Mouse (Mus musculus): ENCODE measurements around the gene Fam20c. TPM values are rescaled to one million over a fixed set of nuclear protein-coding genes. Genes with fewer than 3 reads are reported as not detected.

Fam20c gene
- polyA plus RNA-seq, 1 experiment = 11.0 TPM

GRCm38 (mm10) chr5:138834910-138835309 is 80.6 kb downstream of the Fam20c start:
- no peaks in the 10 kb centered on the region for H3K4me1 ChIP-seq (ENCODE audit: control insufficient read depth, insufficient read depth, low read length)

GRCm38 (mm10) chr5:138840981-138841380 is 86.7 kb downstream of the Fam20c start:
- H3K4me3 ChIP-seq (replicated peaks; ENCODE audit: extremely low read depth, low read depth, low read length) = no peak overlapping the region
- TF ChIP-seq CTCF (IDR thresholded peaks at IDR 0.05; ENCODE audit: insufficient read depth, low read length) (no peak), POLR2A (IDR thresholded peaks at IDR 0.05; ENCODE audit: borderline replicate concordance, extremely low read depth, low read depth, low read length) (no peak)
- DNase-seq = no peak
- no peaks in the 10 kb centered on the region for H3K4me1 ChIP-seq (ENCODE audit: control insufficient read depth, insufficient read depth, low read length)
- 87% methylated on average over 4 of the region's 4 CpGs for WGBS

More at GRCm38 (mm10) chr5:138834910-138835309, 80.6 kb downstream of the Fam20c start:
- H3K4me3 ChIP-seq (replicated peaks; ENCODE audit: extremely low read depth, low read depth, low read length) = no peak overlapping the region
- no peak for TF ChIP-seq POLR2A (IDR thresholded peaks at IDR 0.05; ENCODE audit: borderline replicate concordance, extremely low read depth, low read depth, low read length)
- TF ChIP-seq CTCF (IDR thresholded peaks at IDR 0.05; ENCODE audit: insufficient read depth, low read length) = no peak
- WGBS = 42% methylated on average over 3 of the region's 3 CpGs
- no peak for DNase-seq

GRCm38 (mm10) chr5:138843168-138843824 is 89.0 kb downstream of the Fam20c start:
- no peak for DNase-seq
- 46% methylated on average over 9 of the region's 9 CpGs for WGBS
- H3K4me3 ChIP-seq (replicated peaks; ENCODE audit: extremely low read depth, low read depth, low read length) = no peak overlapping the region
- no peak for TF ChIP-seq CTCF (IDR thresholded peaks at IDR 0.05; ENCODE audit: insufficient read depth, low read length)
- TF ChIP-seq POLR2A (IDR thresholded peaks at IDR 0.05; ENCODE audit: borderline replicate concordance, extremely low read depth, low read depth, low read length) = no peak
- no peaks in the 10 kb centered on the region for H3K4me1 ChIP-seq (ENCODE audit: control insufficient read depth, insufficient read depth, low read length)

GRCm38 (mm10) chr5:138846506-138846905 is 92.2 kb downstream of the Fam20c start:
- WGBS = 54% methylated on average over 4 of the region's 4 CpGs
- DNase-seq = peak; percentile 35
- no peaks in the 10 kb centered on the region for H3K4me1 ChIP-seq (ENCODE audit: control insufficient read depth, insufficient read depth, low read length)
- no peak overlapping the region for H3K4me3 ChIP-seq (replicated peaks; ENCODE audit: extremely low read depth, low read depth, low read length)
- TF ChIP-seq CTCF (IDR thresholded peaks at IDR 0.05; ENCODE audit: insufficient read depth, low read length) (no peak), POLR2A (IDR thresholded peaks at IDR 0.05; ENCODE audit: borderline replicate concordance, extremely low read depth, low read depth, low read length) (no peak)

DNA sequence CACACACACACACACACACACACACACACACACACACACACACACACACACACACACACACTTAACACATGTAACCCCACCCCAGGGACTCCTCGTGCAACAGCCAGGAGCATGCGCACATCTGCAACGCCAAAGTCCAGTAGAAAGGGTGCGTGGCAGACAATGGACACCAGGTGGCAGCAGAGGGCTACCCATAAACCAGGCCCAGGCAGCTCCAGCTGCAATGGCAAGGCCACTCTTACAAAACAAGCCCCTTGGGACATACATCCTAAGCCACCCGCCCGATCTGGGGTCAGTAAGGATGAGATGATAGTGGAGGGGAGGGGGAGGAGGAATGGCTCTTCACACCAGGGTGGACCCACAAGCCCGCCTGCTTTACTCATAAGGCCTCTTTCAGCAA is 93.8 kb downstream of the Fam20c start:
- TF ChIP-seq POLR2A (IDR thresholded peaks at IDR 0.05; ENCODE audit: borderline replicate concordance, extremely low read depth, low read depth, low read length) (no peak), CTCF (IDR thresholded peaks at IDR 0.05; ENCODE audit: insufficient read depth, low read length) (peak; percentile 99)
- H3K4me3 ChIP-seq (replicated peaks; ENCODE audit: extremely low read depth, low read depth, low read length) = no peak overlapping the region
- no peaks in the 10 kb centered on the region for H3K4me1 ChIP-seq (ENCODE audit: control insufficient read depth, insufficient read depth, low read length)
- WGBS = 10% methylated on average over 7 of the region's 7 CpGs
- peak; percentile 88 for DNase-seq

GRCm38 (mm10) chr5:138849682-138850461 is 95.6 kb downstream of the Fam20c start:
- Histone ChIP-seq H3K4me1 (ENCODE audit: control insufficient read depth, insufficient read depth, low read length) (no peaks in the 10 kb centered on the region), H3K4me3 (replicated peaks; ENCODE audit: extremely low read depth, low read depth, low read length) (no peak overlapping the region)
- no peak for TF ChIP-seq CTCF (IDR thresholded peaks at IDR 0.05; ENCODE audit: insufficient read depth, low read length)
- TF ChIP-seq POLR2A (IDR thresholded peaks at IDR 0.05; ENCODE audit: borderline replicate concordance, extremely low read depth, low read depth, low read length) = no peak
- DNase-seq = no peak
- 62% methylated on average over 23 of the region's 23 CpGs for WGBS

DNA sequence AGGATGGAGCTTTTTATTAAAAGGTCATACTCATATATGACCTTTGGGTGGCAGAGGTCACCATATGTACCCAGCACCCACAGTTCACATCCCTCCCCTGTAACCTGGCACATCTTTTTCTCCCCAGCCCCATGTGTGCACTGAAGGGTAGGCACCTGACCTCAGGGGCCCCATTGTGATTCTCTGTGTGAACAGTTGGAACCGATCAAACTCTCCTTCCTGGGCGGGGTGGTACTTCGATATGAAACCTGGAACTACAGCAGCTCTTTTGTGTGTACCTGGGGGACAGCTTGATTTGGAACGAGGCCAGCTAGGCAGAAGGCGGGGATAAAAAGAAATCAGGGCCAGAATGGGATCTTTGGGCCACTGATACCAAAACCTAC is 96.1 kb downstream of the Fam20c start:
- Histone ChIP-seq H3K4me1 (ENCODE audit: control insufficient read depth, insufficient read depth, low read length) (no peaks in the 10 kb centered on the region), H3K4me3 (replicated peaks; ENCODE audit: extremely low read depth, low read depth, low read length) (no peak overlapping the region)
- no peak for DNase-seq
- WGBS = 73% methylated on average over 5 of the region's 5 CpGs
- no peak for TF ChIP-seq POLR2A (IDR thresholded peaks at IDR 0.05; ENCODE audit: borderline replicate concordance, extremely low read depth, low read depth, low read length)
- no peak for TF ChIP-seq CTCF (IDR thresholded peaks at IDR 0.05; ENCODE audit: insufficient read depth, low read length)

GRCm38 (mm10) chr5:138851296-138851780 is 97.0 kb downstream of the Fam20c start:
- H3K4me1 ChIP-seq (ENCODE audit: control insufficient read depth, insufficient read depth, low read length) = no peaks in the 10 kb centered on the region
- WGBS = 60% methylated on average over 5 of the region's 5 CpGs
- no peak overlapping the region for H3K4me3 ChIP-seq (replicated peaks; ENCODE audit: extremely low read depth, low read depth, low read length)
- TF ChIP-seq POLR2A (IDR thresholded peaks at IDR 0.05; ENCODE audit: borderline replicate concordance, extremely low read depth, low read depth, low read length) (no peak), CTCF (IDR thresholded peaks at IDR 0.05; ENCODE audit: insufficient read depth, low read length) (no peak)
- no peak for DNase-seq

DNA sequence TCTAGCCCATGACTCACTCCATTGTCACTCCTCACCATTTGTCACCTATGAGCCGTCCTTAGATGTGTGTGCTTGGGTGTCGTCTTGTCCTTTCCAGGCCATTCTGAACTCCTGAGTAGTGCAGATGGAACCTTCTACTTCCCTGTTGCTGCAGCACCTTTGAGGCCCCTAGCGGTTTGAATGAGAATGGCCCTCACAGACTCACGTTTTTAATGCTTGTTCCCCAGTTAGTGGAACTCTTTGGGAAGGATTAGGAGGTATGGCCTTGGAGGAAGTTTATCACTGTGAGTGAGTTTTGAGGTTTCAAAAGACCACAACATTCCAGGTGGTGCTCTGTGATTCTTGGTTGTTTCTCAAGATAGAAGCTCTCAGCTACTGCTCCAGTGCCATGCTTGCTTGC is 97.8 kb downstream of the Fam20c start:
- Histone ChIP-seq H3K4me1 (ENCODE audit: control insufficient read depth, insufficient read depth, low read length) (no peaks in the 10 kb centered on the region), H3K4me3 (replicated peaks; ENCODE audit: extremely low read depth, low read depth, low read length) (no peak overlapping the region)
- 76% methylated on average over 4 of the region's 4 CpGs for WGBS
- TF ChIP-seq CTCF (IDR thresholded peaks at IDR 0.05; ENCODE audit: insufficient read depth, low read length) (no peak), POLR2A (IDR thresholded peaks at IDR 0.05; ENCODE audit: borderline replicate concordance, extremely low read depth, low read depth, low read length) (no peak)
- DNase-seq = no peak

Measured in lung, adult 2 months (tissue).